Mouse (Mus musculus) T-helper 1 cell (primary cell): ENCODE data around the gene Kmt2e.
"Not testable (repeated sequence)": the region's sequence is repeated elsewhere in the genome, so short reads cannot be mapped to it uniquely, and the experiment has no call there.

ENCODE experiments used
- in situ Hi-C: fragments of 300-600 bp; cut with MboI, MseI; formaldehyde crosslinking; loops from one replicate; pipeline ENCODE4 v1.15.1; 2025; ENCODE audit warnings: high pct_unique_total_duplicates

Kmt2e gene

DNA sequence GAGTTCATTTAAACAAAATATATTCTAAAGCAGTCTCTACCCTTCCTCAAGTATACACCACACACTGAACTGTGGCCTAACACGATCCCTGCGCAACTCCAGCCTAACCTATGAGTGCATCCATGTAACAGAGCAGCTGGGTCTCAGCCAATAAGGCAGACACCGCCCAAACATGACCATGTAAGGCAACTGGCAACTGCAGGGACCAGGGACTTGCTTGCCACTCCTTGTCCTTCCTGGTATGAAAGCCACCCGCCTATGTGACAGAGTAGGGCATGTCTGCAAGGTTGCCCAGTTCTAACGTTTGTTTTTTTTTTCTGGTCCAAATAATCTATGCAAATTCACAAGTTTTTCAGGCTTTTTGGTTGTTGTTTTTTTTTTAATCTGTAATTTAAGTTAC is 117.4 kb downstream of the Kmt2e start:
- in situ Hi-C loops, result no loop called here

DNA sequence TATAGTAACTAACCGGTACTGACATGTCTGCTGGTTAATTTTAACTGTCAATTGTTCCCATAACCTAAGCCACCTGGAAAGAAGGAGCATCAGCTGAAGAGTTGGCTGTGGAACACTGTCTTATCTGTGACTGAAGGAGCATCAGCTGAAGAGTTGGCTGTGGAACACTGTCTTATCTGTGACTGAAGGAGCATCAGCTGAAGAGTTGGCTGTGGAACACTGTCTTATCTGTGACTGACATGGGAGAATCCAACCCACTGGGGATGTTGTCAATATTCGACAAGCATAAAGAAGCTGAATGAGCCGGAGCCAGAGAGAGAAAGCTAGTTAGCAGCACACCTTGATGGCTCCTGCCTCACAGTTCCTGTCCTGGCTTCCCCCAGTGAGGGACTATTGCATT is 119.1 kb downstream of the Kmt2e start:
- in situ Hi-C loops, result not testable (repeated sequence)
